Mouse (Mus musculus) embryonic facial prominence, embryonic 12.5 days (tissue): ENCODE data around the gene Zbp1. TPM values are rescaled to one million over a fixed set of nuclear protein-coding genes. Genes with fewer than 3 reads are reported as not detected.

ENCODE experiments used
- ATAC-seq: fragments of 200-750 bp; cut with Nextera tagmentation; 2 replicates; pipeline ENCODE4 v1.8.0; 2017; ENCODE audit not compliant: insufficient number of reproducible peaks, insufficient read depth, low FRiP score, low TSS enrichment
- H3K27ac ChIP-seq: fragments of 300-500 bp; sonication (generic); 2 replicates; pipeline ENCODE4 v1.5.1; 2016; ENCODE audit warnings: mild to moderate bottlenecking
- H3K27me3 ChIP-seq: fragments of 300-500 bp; sonication (generic); 2 replicates; pipeline ENCODE4 v1.6.1; 2016; ENCODE audit warnings: mild to moderate bottlenecking, moderate library complexity
- H3K36me3 ChIP-seq: fragments of 300-500 bp; sonication (generic); 2 replicates; pipeline ENCODE4 v1.6.1; 2016; ENCODE audit warnings: mild to moderate bottlenecking
- H3K4me1 ChIP-seq: fragments of 300-500 bp; sonication (generic); 2 replicates; pipeline ENCODE4 v1.6.1; 2016
- H3K4me2 ChIP-seq: fragments of 300-500 bp; sonication (generic); replicated peaks from 2 replicates; pipeline ENCODE4 v1.6.1; 2016; ENCODE audit warnings: mild to moderate bottlenecking, moderate library complexity
- H3K4me3 ChIP-seq: fragments of 300-500 bp; sonication (generic); 2 replicates; pipeline ENCODE4 v1.5.1; 2016; ENCODE audit warnings: mild to moderate bottlenecking
- H3K9ac ChIP-seq: fragments of 300-500 bp; sonication (generic); 2 replicates; pipeline ENCODE4 v1.6.1; 2016; ENCODE audit warnings: mild to moderate bottlenecking, moderate library complexity
- H3K9me3 ChIP-seq: fragments of 300-500 bp; sonication (generic); 2 replicates; pipeline ENCODE4 v1.6.1; 2016; ENCODE audit warnings: mild to moderate bottlenecking, moderate library complexity
- WGBS: fragments of 180-500 bp; shearing (Covaris S2); methylation state at CpG from one replicate; pipeline ENCODE4 v1.1.7; 2016; 5-methylcytosine and 5-hydroxymethylcytosine counted together
- polyA plus RNA-seq: library from polyadenylated mRNA; unstranded; fragments of >200 nt; fragmentation: Nextera tagmentation; extraction: Ambion mirVana; gene quantifications from 2 replicates; pipeline ENCODE4 v1.2.1, GENCODE M21; 2016

Zbp1 gene
- polyA plus RNA-seq, 1 experiment from 2014 or later: not detected

DNA sequence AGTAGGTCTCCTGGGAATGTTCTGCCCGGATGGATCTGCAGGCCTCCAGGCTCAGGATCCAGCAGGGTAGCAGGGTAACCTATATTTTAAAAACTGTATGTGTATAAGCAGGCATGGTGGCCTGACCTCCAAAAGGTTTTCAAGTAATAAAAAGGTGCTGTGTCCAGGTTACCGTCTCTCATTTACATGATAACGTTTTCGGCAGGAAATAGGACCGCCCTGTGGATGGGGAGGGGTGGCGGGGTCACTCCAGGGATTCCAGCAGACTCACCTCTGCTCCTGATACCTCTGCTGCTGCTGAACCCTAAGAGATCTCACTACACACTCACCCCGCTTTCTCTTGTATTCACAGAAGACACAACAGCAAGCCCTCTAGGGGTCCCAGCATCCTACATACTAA, 7.2 kb upstream of the Zbp1 start:
- H3K4me3 ChIP-seq: no peak overlapping the region
- WGBS: 77% methylated on average over 7 of the region's 7 CpGs
- peaks cover 39% of the 10 kb centered on the region for H3K36me3 ChIP-seq
- H3K27ac ChIP-seq: no peak overlapping the region
- ATAC-seq: no peak
- H3K9me3 ChIP-seq: no peaks in the 10 kb centered on the region
- no peaks in the 10 kb centered on the region for H3K27me3 ChIP-seq
- no peak overlapping the region for H3K9ac ChIP-seq
- H3K4me1 ChIP-seq: peaks cover 16% of the 10 kb centered on the region
- no peak overlapping the region for H3K4me2 ChIP-seq

DNA sequence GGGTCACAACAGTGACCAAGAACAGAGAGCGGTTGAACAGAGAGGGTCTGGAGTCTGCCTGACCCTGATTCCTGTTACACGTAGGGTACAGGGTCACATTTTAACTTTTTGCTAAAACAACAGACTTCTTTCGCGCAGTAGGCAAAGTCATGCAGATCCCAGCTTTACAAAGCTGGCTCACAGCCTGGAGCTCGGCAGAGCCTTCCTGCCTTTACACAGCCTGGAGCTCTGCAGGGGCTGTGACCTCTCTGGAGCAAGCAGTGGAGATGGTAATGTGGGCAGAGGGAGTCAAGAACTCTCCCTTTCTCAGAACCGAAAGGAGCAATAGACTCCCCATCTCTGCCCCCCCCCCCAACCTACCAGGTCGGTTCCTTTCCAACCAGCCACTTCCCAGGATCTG, 6.1 kb upstream of the Zbp1 start:
- WGBS: 56% methylated on average over 7 of the region's 7 CpGs
- peaks cover 13% of the 10 kb centered on the region for H3K4me1 ChIP-seq
- no peak for ATAC-seq
- H3K36me3 ChIP-seq: peaks cover 32% of the 10 kb centered on the region
- H3K9me3 ChIP-seq: no peaks in the 10 kb centered on the region
- H3K4me3 ChIP-seq: no peak overlapping the region
- H3K4me2 ChIP-seq: no peak overlapping the region
- H3K27me3 ChIP-seq: no peaks in the 10 kb centered on the region
- H3K27ac ChIP-seq: no peak overlapping the region
- no peak overlapping the region for H3K9ac ChIP-seq

DNA sequence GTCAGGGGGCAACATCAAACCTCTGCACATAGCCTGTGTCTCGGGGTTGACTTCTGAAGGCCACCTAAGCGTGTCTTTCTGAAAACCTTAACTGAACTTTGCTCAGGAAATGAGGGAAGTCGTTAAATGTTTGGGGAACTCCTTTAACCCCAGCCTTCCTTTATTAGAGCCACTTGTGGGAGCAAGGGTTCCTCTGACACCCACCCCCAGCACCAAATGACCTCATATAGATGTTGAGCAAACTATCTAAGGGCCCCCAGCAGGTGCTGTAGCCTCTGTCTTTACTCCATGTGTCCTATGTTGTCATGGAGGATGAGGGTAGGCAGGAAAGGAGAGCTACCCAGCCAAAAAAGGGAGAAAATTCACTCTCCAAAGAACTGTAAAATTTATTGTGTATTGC, 5.4 kb upstream of the Zbp1 start:
- no peak overlapping the region for H3K4me2 ChIP-seq
- WGBS: 52% methylated on average over 3 of the region's 3 CpGs
- H3K9ac ChIP-seq: no peak overlapping the region
- no peaks in the 10 kb centered on the region for H3K27me3 ChIP-seq
- no peak for ATAC-seq
- H3K4me1 ChIP-seq: peaks cover 9% of the 10 kb centered on the region; the same call in 1 of the 2 replicates
- no peaks in the 10 kb centered on the region for H3K9me3 ChIP-seq
- peaks cover 30% of the 10 kb centered on the region for H3K36me3 ChIP-seq
- H3K27ac ChIP-seq: no peak overlapping the region
- no peak overlapping the region for H3K4me3 ChIP-seq

DNA sequence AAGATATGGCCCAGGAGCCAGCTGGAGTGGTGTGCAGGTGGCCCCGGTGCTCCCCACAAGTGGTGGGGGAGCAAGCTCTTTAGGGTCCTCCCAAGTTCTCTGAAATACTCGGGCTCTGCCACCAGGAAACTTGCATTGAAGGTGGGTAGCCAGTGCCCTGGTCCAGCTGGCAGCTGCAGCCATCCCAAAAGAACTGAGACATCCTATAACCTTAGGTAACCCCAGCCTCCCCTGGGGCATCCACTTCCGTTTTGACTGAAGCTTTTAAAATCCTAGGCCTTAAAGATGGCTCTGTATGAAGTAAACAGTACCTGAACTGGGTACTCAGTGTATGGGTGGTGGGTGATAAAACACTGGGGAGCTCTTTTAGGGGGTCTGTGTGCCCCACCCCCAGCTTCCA, 4.8 kb upstream of the Zbp1 start:
- no peaks in the 10 kb centered on the region for H3K27me3 ChIP-seq
- no peak overlapping the region for H3K27ac ChIP-seq
- WGBS: 67% methylated on average over 3 of the region's 3 CpGs

DNA sequence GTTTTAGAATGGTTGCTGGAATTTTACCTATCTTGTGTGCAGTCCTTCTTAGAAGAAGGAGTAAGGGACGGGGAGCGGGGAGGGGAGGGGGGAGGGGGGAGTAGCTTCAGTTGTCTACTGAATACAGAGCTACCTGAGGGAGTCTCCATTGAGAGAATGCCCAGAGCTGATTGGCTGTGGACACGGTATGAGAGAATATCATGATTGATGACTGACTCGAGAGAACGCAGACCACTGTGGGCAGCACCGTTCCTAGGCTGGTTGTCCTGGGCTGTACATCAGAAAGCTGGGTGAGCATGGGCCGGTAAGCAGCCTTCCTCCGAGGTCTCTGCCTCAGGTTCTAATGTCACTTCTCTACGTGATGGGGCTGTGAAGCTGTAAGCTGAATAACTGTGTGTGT, 2.0 kb upstream of the Zbp1 start:
- no peak for ATAC-seq
- Histone ChIP-seq H3K9ac (no peak overlapping the region), H3K27ac (no peak overlapping the region), H3K36me3 (peaks cover under 1% of the 10 kb centered on the region; the same call in 1 of the 2 replicates), H3K9me3 (no peaks in the 10 kb centered on the region), H3K4me2 (no peak overlapping the region), H3K4me1 (peaks cover 9% of the 10 kb centered on the region; the same call in 1 of the 2 replicates), H3K4me3 (no peak overlapping the region), H3K27me3 (no peaks in the 10 kb centered on the region)
- WGBS: 89% methylated on average over 9 of the region's 9 CpGs

More for the DNA sequence above, 4.8 kb upstream of the Zbp1 start:
- no peak overlapping the region for H3K4me2 ChIP-seq
- ATAC-seq: no peak
- peaks cover 24% of the 10 kb centered on the region for H3K36me3 ChIP-seq
- no peak overlapping the region for H3K9ac ChIP-seq
- H3K9me3 ChIP-seq: no peaks in the 10 kb centered on the region
- H3K4me1 ChIP-seq: peaks cover 9% of the 10 kb centered on the region; the same call in 1 of the 2 replicates
- H3K4me3 ChIP-seq: no peak overlapping the region

DNA sequence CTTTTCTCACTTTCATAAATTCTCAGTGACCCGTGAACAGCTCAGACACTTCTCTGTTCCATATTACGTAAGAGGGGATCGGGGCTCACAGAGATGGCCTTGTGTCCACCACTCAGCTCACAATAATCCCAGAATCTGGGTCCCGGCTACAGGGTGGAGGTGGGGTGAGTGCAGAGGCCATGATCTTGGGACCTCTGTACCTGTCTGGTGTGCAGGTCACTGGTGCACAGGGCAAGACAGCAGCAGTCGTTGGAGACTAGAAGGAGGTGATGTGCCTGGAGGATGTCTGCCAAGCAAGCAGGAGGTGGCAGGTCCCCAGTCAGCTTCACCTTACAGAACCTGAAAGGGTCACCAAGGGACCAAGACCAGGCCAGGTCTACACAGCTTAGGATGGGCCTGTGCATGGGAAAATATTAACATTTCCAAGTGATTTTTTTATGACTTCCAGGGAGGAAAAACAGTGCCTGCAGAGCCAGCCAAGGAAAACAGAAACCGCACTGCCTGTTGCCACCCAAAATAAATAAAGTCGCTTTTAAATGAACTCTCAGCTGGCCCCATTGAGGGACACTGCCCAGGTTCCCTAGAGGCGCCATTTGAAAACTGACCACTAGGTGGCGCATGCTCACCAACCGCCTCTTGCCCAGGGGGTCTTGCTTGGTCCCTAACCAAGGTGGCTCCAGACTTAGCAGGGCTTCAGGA, 682 bp upstream of the Zbp1 start:
- no peaks in the 10 kb centered on the region for H3K9me3 ChIP-seq
- no peak overlapping the region for H3K4me3 ChIP-seq
- no peaks in the 10 kb centered on the region for H3K36me3 ChIP-seq
- H3K27ac ChIP-seq: no peak overlapping the region
- H3K27me3 ChIP-seq: no peaks in the 10 kb centered on the region
- H3K9ac ChIP-seq: no peak overlapping the region
- ATAC-seq: no peak
- H3K4me2 ChIP-seq: no peak overlapping the region
- no peaks in the 10 kb centered on the region for H3K4me1 ChIP-seq
- WGBS: 41% methylated on average over 10 of the region's 10 CpGs

DNA sequence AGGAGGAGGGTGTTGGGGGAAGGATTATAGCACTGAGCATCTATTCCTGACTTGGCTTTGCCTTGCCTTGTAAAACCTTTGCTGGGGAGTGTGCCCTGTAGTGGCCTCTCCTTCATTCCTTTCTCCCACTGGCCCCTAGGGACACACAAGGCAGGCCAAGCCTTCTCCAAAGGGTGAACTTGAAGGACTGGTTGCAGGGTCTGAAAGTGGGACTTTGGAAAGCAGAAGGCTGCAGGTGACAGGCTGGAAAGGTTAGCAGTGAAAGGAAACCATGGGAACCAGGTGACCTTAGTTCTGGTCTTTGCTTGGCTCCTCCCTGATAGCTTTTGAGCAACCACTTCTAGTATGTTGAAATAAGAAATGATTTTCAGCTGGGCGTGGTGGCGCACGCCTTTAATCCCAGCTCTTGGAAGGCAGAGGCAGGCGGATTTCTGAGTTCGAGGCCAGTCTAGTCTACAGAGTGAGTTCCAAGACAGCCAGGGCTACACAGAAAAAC, 912 bp downstream of the Zbp1 start:
- no peak overlapping the region for H3K4me3 ChIP-seq
- no peak for ATAC-seq
- WGBS: 89% methylated on average over 5 of the region's 5 CpGs

DNA sequence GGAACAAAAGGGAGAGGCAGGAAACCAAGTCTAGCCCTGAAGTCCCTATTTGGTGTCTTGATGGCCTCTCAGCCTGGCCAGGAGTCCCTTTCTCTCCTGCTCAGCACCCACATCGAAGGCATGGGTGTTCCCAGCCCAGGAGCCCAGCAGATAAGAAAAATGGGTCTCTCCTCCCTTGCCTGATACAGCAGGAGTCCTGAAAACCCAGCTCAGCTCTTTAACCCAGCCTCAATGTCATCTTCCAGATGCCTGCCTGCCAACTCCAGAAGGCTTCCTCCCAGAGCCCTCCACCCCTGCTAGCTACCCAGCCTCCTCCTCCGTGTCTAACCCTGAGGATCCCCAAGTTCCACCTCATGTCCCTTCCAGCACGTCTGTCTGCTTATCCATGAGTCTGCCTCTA, 1.5 kb downstream of the Zbp1 start:
- no peaks in the 10 kb centered on the region for H3K4me1 ChIP-seq
- no peak overlapping the region for H3K9ac ChIP-seq
- no peak overlapping the region for H3K4me2 ChIP-seq
- no peaks in the 10 kb centered on the region for H3K9me3 ChIP-seq
- H3K27ac ChIP-seq: no peak overlapping the region
- H3K27me3 ChIP-seq: no peaks in the 10 kb centered on the region
- no peak overlapping the region for H3K4me3 ChIP-seq
- H3K36me3 ChIP-seq: no peaks in the 10 kb centered on the region
- ATAC-seq: no peak
- WGBS: 69% methylated on average over 3 of the region's 3 CpGs

More for the DNA sequence above, 912 bp downstream of the Zbp1 start:
- no peaks in the 10 kb centered on the region for H3K27me3 ChIP-seq
- no peak overlapping the region for H3K4me2 ChIP-seq
- no peak overlapping the region for H3K27ac ChIP-seq
- no peaks in the 10 kb centered on the region for H3K36me3 ChIP-seq
- H3K9me3 ChIP-seq: no peaks in the 10 kb centered on the region
- H3K9ac ChIP-seq: no peak overlapping the region
- no peaks in the 10 kb centered on the region for H3K4me1 ChIP-seq

DNA sequence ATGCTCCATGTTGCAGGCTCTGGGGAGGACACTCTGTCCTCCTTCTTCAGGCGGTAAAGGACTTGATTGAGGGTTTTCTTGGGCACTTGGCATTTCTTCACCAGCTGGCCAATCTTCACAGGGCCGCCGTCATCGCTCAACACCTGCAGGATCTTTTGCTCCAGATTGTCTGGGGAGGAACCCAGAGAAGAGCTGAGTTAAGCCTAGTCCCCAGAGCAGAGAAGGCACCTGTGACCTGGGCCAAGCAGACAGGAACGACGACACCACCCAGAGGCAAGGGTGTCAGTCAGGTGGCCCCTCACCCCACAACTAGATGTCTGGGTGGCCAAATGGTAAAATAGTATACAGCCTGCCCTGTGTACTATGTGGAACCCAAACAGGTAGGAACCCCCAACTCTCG, 1.9 kb downstream of the Zbp1 start:
- H3K27ac ChIP-seq: no peak overlapping the region

DNA sequence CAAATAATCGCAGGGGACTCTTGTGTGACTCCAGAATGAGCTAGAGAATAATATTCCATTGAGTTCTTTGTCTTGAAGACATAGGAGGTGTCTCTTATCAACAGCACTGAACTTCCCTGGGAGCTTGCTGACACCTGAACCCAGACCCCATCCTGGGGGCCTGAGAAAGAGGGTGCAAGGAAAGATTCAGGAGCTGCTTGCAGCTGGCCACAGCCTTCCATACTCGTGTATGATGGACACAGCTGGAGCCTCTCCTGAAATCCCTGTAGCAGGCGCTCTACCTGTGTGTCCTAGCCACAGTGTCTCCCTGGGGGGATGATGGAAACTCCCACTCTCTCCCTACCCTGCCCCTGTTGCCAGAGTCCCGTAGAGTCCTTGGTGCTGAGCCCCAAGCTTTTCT, 6.5 kb downstream of the Zbp1 start:
- 80% methylated on average over 4 of the region's 4 CpGs for WGBS
- no peaks in the 10 kb centered on the region for H3K4me1 ChIP-seq
- ATAC-seq: no peak

More for the DNA sequence above, 1.9 kb downstream of the Zbp1 start:
- Histone ChIP-seq H3K4me2 (no peak overlapping the region), H3K4me3 (no peak overlapping the region), H3K9me3 (no peaks in the 10 kb centered on the region), H3K4me1 (no peaks in the 10 kb centered on the region), H3K27me3 (no peaks in the 10 kb centered on the region), H3K36me3 (no peaks in the 10 kb centered on the region), H3K9ac (no peak overlapping the region)
- ATAC-seq: no peak
- WGBS: 87% methylated on average over 7 of the region's 7 CpGs

DNA sequence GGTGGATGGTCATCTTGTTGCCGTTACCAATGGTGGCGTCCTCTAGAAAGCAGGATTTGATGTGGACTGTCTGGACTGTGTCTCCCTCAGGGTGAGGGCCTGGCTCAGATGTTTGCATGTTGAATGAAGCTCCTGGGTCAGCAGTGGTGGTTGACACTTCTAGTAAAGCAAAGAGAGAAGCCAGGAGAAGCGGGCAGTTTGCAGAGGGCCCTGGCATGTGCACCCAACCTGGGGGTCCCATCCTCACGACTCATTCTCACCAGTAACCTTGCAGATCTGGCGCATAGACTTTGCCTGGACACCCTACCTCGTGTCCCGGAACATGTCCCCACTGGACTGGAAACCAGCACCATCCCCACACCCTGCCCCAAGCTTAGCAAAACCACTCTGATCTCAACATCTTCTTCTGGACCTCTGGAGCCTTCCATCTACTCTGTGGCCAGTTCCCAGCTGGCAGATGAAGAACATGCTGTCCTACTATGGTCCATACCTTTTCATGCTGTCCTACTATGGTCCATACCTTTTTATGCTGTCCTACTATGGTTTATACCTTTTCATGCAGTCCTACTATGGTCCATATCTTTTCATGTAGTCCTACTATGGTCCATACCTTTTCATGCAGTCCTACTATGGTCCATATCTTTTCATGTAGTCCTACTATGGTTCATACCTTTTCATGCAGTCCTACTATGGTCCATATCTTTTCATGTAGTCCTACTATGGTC, 9.5 kb downstream of the Zbp1 start:
- H3K9me3 ChIP-seq: no peaks in the 10 kb centered on the region
- no peaks in the 10 kb centered on the region for H3K4me1 ChIP-seq
- no peak overlapping the region for H3K9ac ChIP-seq
- 88% methylated on average over 7 of the region's 7 CpGs for WGBS
- H3K36me3 ChIP-seq: no peaks in the 10 kb centered on the region
- no peaks in the 10 kb centered on the region for H3K27me3 ChIP-seq
- no peak overlapping the region for H3K4me3 ChIP-seq
- H3K27ac ChIP-seq: no peak overlapping the region
- no peak overlapping the region for H3K4me2 ChIP-seq
- ATAC-seq: no peak

More for the DNA sequence above, 6.5 kb downstream of the Zbp1 start:
- Histone ChIP-seq H3K36me3 (no peaks in the 10 kb centered on the region), H3K9ac (no peak overlapping the region), H3K27ac (no peak overlapping the region), H3K4me2 (no peak overlapping the region), H3K27me3 (no peaks in the 10 kb centered on the region), H3K9me3 (no peaks in the 10 kb centered on the region), H3K4me3 (no peak overlapping the region)

DNA sequence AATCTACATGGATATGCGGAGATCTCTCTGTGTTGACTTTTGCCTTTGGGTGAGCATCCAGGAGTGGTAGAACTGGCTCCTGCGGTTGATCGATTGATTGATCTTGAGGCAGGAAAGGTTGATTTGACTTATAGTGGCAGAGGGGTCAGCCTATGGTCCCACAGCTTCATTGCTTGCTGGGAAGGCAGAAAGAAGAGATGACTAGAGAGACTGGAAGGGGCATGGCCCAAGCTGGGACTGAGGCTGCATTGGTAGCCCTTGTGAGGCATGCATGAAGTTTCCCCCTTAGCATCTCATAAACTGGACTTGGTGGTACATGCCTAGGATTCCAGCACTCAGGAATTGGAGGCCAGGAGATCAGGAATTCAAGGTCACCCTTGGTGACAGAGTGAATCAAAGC, 11.7 kb downstream of the Zbp1 start:
- H3K9ac ChIP-seq: no peak overlapping the region
- no peaks in the 10 kb centered on the region for H3K36me3 ChIP-seq
- no peak overlapping the region for H3K4me2 ChIP-seq
- no peak overlapping the region for H3K27ac ChIP-seq
- no peaks in the 10 kb centered on the region for H3K27me3 ChIP-seq
- WGBS: 97% methylated on average over 3 of the region's 3 CpGs
- H3K4me1 ChIP-seq: no peaks in the 10 kb centered on the region
- no peak overlapping the region for H3K4me3 ChIP-seq
- H3K9me3 ChIP-seq: no peaks in the 10 kb centered on the region
- no peak for ATAC-seq
